Mouse (Mus musculus) Patski (cell line): ENCODE results near the gene Sfxn3. TPM values are rescaled to one million over a fixed set of nuclear protein-coding genes. Genes with fewer than 3 reads are reported as not detected.
A peak's percentile ranks its signal among the peaks of the same experiment; 100 is the strongest.

Experiments
- ATAC-seq: fragments of 100-300 bp; one replicate; pipeline ENCODE4 v1.8.0; 2021
- CTCF ChIA-PET: fragments of 350-600 bp; sonication (Branson Sonifier 250); formaldehyde crosslinking; loops from one replicate; lab custom pipeline; 2022; ENCODE audit warnings: inconsistent platforms; lab: Charles Lee
- POLR2A ChIA-PET: fragments of 350-600 bp; sonication (Branson Sonifier 250); formaldehyde crosslinking; loops from one replicate; lab custom pipeline; 2022; ENCODE audit warnings: antibody characterized with exemption, inconsistent platforms; lab: Charles Lee
- DNase-seq: peaks from one replicate; pipeline ENCODE4 v3.0.0-alpha.2; 2011; ENCODE audit warnings: low read depth, low spot score
- H3K27me3 ChIP-seq: fragments of 371-371 bp; one replicate; pipeline ENCODE4 v1.5.1; 2021
- CTCF ChIP-seq: fragments of 100-300 bp; IDR thresholded peaks from one replicate; pipeline ENCODE4 v1.5.1; 2021
- in situ Hi-C: fragments of 300-500 bp; cut with MboI; formaldehyde crosslinking; loops from 3 replicates; pipeline ENCODE4 v1.11.1; 2018; ENCODE audit warnings: low pct_unique_long_range_greater_than_20kb, mixed read lengths
- polyA plus RNA-seq: library from polyadenylated mRNA; unstranded; gene quantifications from one replicate; pipeline ENCODE4 v1.2.3, GENCODE M21; 2021

The Sfxn3 gene
- polyA plus RNA-seq, 1 experiment from 2014 or later = 77.1 TPM

- ATAC-seq (no peak), DNase-seq (no peak)
- POLR2A ChIA-PET = no interaction called here
- no peak for TF ChIP-seq CTCF
- peaks cover 30% of the 10 kb centered on the region for H3K27me3 ChIP-seq
- CTCF ChIA-PET = interaction anchor here (1.0 to 2.4 kb wide), 5 partner anchors 7 to 85 kb away, joined by 3 to 9 read pairs (median 3); partner anchors contain the start of genes Lzts2 and Sfxn3
- in situ Hi-C loops = no loop called here
These were observed 30.7 kb downstream of the Sfxn3 start for GRCm38 (mm10) chr19:45077742-45078645.

- peaks cover 42% of the 10 kb centered on the region for H3K27me3 ChIP-seq
- DNase-seq = no peak
- in situ Hi-C loops = no loop called here
- ChIA-PET POLR2A (no interaction called here), CTCF (interaction anchor here (1.1 to 1.5 kb wide), 2 partner anchors 9 to 23 kb away, joined by 3 read pairs; no protein-coding TSS in a partner anchor)
- no peak for TF ChIP-seq CTCF
- ATAC-seq = no peak
These were observed 31.9 kb downstream of the Sfxn3 start for GRCm38 (mm10) chr19:45078971-45079764.

- H3K27me3 ChIP-seq = peaks cover 48% of the 10 kb centered on the region
- no peak for TF ChIP-seq CTCF
- CTCF ChIA-PET = no interaction called here
- no peak for ATAC-seq
- DNase-seq = no peak
- in situ Hi-C loops = loop anchor here (5.0 kb wide), 1 partner anchor 82 kb away; no protein-coding TSS in a partner anchor
- POLR2A ChIA-PET = no interaction called here
These were observed 32.6 kb downstream of the Sfxn3 start for GRCm38 (mm10) chr19:45079769-45080515.

- CTCF ChIA-PET = no interaction called here
- in situ Hi-C loops = loop anchor here (5.0 kb wide), 1 partner anchor 82 kb away; no protein-coding TSS in a partner anchor
- no peak for TF ChIP-seq CTCF
- POLR2A ChIA-PET = no interaction called here
- DNase-seq = no peak
- H3K27me3 ChIP-seq = peaks cover 52% of the 10 kb centered on the region
- no peak for ATAC-seq
These were observed 33.4 kb downstream of the Sfxn3 start for GRCm38 (mm10) chr19:45080711-45081110.

GRCm38 (mm10) chr19:45081279-45081678 is 34.0 kb downstream of the Sfxn3 start:
- no peak for ATAC-seq
- TF ChIP-seq CTCF = no peak
- no peak for DNase-seq
- in situ Hi-C loops = loop anchor here (5.0 kb wide), 1 partner anchor 81 kb away; no protein-coding TSS in a partner anchor
- POLR2A ChIA-PET = no interaction called here
- CTCF ChIA-PET = interaction anchor here (1.5 to 1.6 kb wide), 3 partner anchors 12 to 79 kb away, joined by 4 to 10 read pairs (median 5); no protein-coding TSS in a partner anchor
- H3K27me3 ChIP-seq = peaks cover 55% of the 10 kb centered on the region

GRCm38 (mm10) chr19:45081841-45082550 is 34.7 kb downstream of the Sfxn3 start:
- in situ Hi-C loops = loop anchor here (5.0 kb wide), 1 partner anchor 80 kb away; no protein-coding TSS in a partner anchor
- peaks cover 56% of the 10 kb centered on the region for H3K27me3 ChIP-seq
- TF ChIP-seq CTCF = no peak
- ATAC-seq (peak; percentile 33), DNase-seq (no peak)
- POLR2A ChIA-PET = no interaction called here
- CTCF ChIA-PET = interaction anchor here (1.0 to 1.6 kb wide), 4 partner anchors 8 to 79 kb away, joined by 3 to 10 read pairs (median 4); no protein-coding TSS in a partner anchor

GRCm38 (mm10) chr19:45097868-45098267 is 50.6 kb downstream of the Sfxn3 start:
- CTCF ChIA-PET = no interaction called here
- POLR2A ChIA-PET = no interaction called here
- in situ Hi-C loops = no loop called here
- ATAC-seq = peak; percentile 60
- TF ChIP-seq CTCF = no peak
- peaks cover 26% of the 10 kb centered on the region for H3K27me3 ChIP-seq
- no peak for DNase-seq

GRCm38 (mm10) chr19:45100486-45101270 is 53.4 kb downstream of the Sfxn3 start:
- DNase-seq (no peak), ATAC-seq (no peak)
- TF ChIP-seq CTCF = no peak
- CTCF ChIA-PET = interaction anchor here (1.2 kb wide), 1 partner anchor 11 kb away, joined by 3 read pairs; no protein-coding TSS in a partner anchor
- POLR2A ChIA-PET = interaction anchor here (0.6 kb wide), 2 partner anchors 40 to 208 kb away, joined by 3 to 4 read pairs; no protein-coding TSS in a partner anchor
- in situ Hi-C loops = no loop called here
- H3K27me3 ChIP-seq = peaks cover 48% of the 10 kb centered on the region
